Mouse (Mus musculus) lung, embryonic 16.5 days (tissue): ENCODE measurements around the gene Tmcc3. TPM values are rescaled to one million over a fixed set of nuclear protein-coding genes. Genes with fewer than 3 reads are reported as not detected.
A peak's percentile ranks its signal among the peaks of the same experiment; 100 is the strongest.

Experiments used
- ATAC-seq: fragments of 200-750 bp; cut with Nextera tagmentation; 2 replicates; pipeline ENCODE4 v1.8.0; 2017; ENCODE audit warnings: low read depth, mild to moderate bottlenecking, moderate library complexity
- H3K27ac ChIP-seq: fragments of 300-500 bp; sonication (generic); 2 replicates; pipeline ENCODE4 v1.5.1; 2014; ENCODE audit warnings: mild to moderate bottlenecking, control low read depth, low read length
- H3K27me3 ChIP-seq: fragments of 300-500 bp; sonication (generic); 2 replicates; pipeline ENCODE4 v1.6.1; 2014; ENCODE audit warnings: low read depth, low read length, mixed read lengths; ENCODE audit not compliant: control insufficient read depth, insufficient read depth
- H3K36me3 ChIP-seq: fragments of 300-500 bp; sonication (generic); 2 replicates; pipeline ENCODE4 v1.6.1; 2014; ENCODE audit warnings: low read length; ENCODE audit not compliant: control insufficient read depth, insufficient read depth
- H3K4me1 ChIP-seq: fragments of 300-500 bp; sonication (generic); replicated peaks from 2 replicates; pipeline ENCODE4 v1.6.1; 2014; ENCODE audit warnings: low read length, mixed read lengths; ENCODE audit not compliant: control insufficient read depth, insufficient read depth
- H3K4me2 ChIP-seq: fragments of 300-500 bp; sonication (generic); 2 replicates; pipeline ENCODE4 v1.6.1; 2014; ENCODE audit warnings: low read depth, low read length, control low read depth
- H3K4me3 ChIP-seq: fragments of 300-500 bp; sonication (generic); 2 replicates; pipeline ENCODE4 v1.5.1; 2014; ENCODE audit warnings: mild to moderate bottlenecking, low read length, control low read depth
- H3K9ac ChIP-seq: fragments of 300-500 bp; sonication (generic); 2 replicates; pipeline ENCODE4 v1.6.1; 2014; ENCODE audit warnings: low read length, control low read depth
- H3K9me3 ChIP-seq: fragments of 300-500 bp; sonication (generic); 2 replicates; pipeline ENCODE4 v1.6.1; 2016; ENCODE audit warnings: low read length; ENCODE audit not compliant: control insufficient read depth
- WGBS: fragments of 180-500 bp; shearing (Covaris S2); extraction: QIAGEN DNeasy Blood & Tissue Kit; methylation state at CpG from one replicate; pipeline ENCODE4 v1.1.7; 2014; 5-methylcytosine and 5-hydroxymethylcytosine counted together
- polyA plus RNA-seq: library from polyadenylated mRNA; unstranded; fragments of >200 nt; fragmentation: Nextera tagmentation; extraction: Ambion mirVana; gene quantifications from 2 replicates; pipeline ENCODE4 v1.2.1, GENCODE M21; 2015

Gene Tmcc3
- polyA plus RNA-seq, 1 experiment from 2014 or later = 7.4 TPM

GRCm38 (mm10) chr10:94461871-94462270 lies 150.1 kb downstream of the Tmcc3 start:
- 82% methylated on average over 8 of the region's 8 CpGs for WGBS
- no peaks in the 10 kb centered on the region for H3K9me3 ChIP-seq
- no peaks in the 10 kb centered on the region for H3K36me3 ChIP-seq
- H3K9ac ChIP-seq = no peak overlapping the region
- no peaks in the 10 kb centered on the region for H3K27me3 ChIP-seq
- ATAC-seq = no peak
- H3K4me3 ChIP-seq = no peak overlapping the region
- no peak overlapping the region for H3K4me2 ChIP-seq
- peaks cover 34% of the 10 kb centered on the region for H3K4me1 ChIP-seq
- peak overlapping the region; percentile 53 for H3K27ac ChIP-seq

- peak; percentile 88 for ATAC-seq
- Histone ChIP-seq H3K4me2 (no peak overlapping the region), H3K9me3 (no peaks in the 10 kb centered on the region), H3K27me3 (no peaks in the 10 kb centered on the region), H3K36me3 (no peaks in the 10 kb centered on the region), H3K9ac (no peak overlapping the region), H3K4me3 (no peak overlapping the region), H3K27ac (peak overlapping the region; percentile 53), H3K4me1 (peaks cover 34% of the 10 kb centered on the region)
- 25% methylated on average over 15 of the region's 15 CpGs for WGBS
Observed at GRCm38 (mm10) chr10:94462386-94463064, 150.8 kb downstream of the Tmcc3 start.

DNA sequence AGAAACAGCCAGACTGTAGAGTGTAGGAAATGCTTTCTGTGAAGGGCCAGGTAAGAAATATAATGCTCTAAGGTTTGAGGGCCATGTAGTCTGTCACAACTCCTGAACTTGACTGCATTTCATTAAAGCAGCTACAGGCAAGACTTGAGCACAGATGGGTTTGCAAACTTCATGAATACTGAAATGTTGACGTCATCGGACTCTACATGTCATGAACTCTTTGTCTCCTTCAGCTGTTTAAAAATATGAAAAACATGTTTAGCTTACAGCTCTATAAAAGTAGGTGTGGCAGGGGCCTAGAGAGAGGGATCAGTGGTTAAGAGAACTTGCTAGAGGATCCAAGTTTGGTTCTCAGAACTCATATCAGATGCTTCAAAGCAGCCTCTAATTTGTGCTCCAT lies 151.7 kb downstream of the Tmcc3 start:
- Histone ChIP-seq H3K36me3 (no peaks in the 10 kb centered on the region), H3K27me3 (no peaks in the 10 kb centered on the region), H3K9ac (no peak overlapping the region), H3K4me3 (no peak overlapping the region), H3K27ac (peak overlapping the region; percentile 28), H3K4me2 (no peak overlapping the region), H3K9me3 (no peaks in the 10 kb centered on the region), H3K4me1 (peaks cover 34% of the 10 kb centered on the region)
- no peak for ATAC-seq
- WGBS = 50% methylated on average over 2 of the region's 2 CpGs

GRCm38 (mm10) chr10:94465646-94466045 lies 153.9 kb downstream of the Tmcc3 start:
- Histone ChIP-seq H3K4me3 (no peak overlapping the region), H3K9me3 (no peaks in the 10 kb centered on the region), H3K4me1 (peaks cover 34% of the 10 kb centered on the region), H3K9ac (no peak overlapping the region), H3K36me3 (no peaks in the 10 kb centered on the region), H3K4me2 (no peak overlapping the region), H3K27me3 (no peaks in the 10 kb centered on the region), H3K27ac (no peak overlapping the region)
- ATAC-seq = no peak
- 68% methylated on average over 6 of the region's 6 CpGs for WGBS

- H3K9ac ChIP-seq = no peak overlapping the region
- H3K27me3 ChIP-seq = no peaks in the 10 kb centered on the region
- H3K9me3 ChIP-seq = no peaks in the 10 kb centered on the region
- 0 out of 2 replicates have a peak overlapping the region, but pooled peaks have one; percentile 6 for H3K4me2 ChIP-seq
- peaks cover 35% of the 10 kb centered on the region for H3K4me1 ChIP-seq
- ATAC-seq = peak; percentile 41; the same call in 1 of the 2 replicates
- WGBS = 21% methylated on average over 7 of the region's 7 CpGs
- no peak overlapping the region for H3K4me3 ChIP-seq
- 0 out of 2 replicates have a peak overlapping the region, but pooled peaks have one; percentile 27 for H3K27ac ChIP-seq
- no peaks in the 10 kb centered on the region for H3K36me3 ChIP-seq
Observed at GRCm38 (mm10) chr10:94466313-94466712, 154.6 kb downstream of the Tmcc3 start.

GRCm38 (mm10) chr10:94471487-94471886 lies 159.7 kb downstream of the Tmcc3 start:
- Histone ChIP-seq H3K9ac (no peak overlapping the region), H3K27me3 (no peaks in the 10 kb centered on the region; the same call in 1 of the 2 replicates), H3K9me3 (no peaks in the 10 kb centered on the region), H3K36me3 (no peaks in the 10 kb centered on the region), H3K27ac (no peak overlapping the region), H3K4me3 (no peak overlapping the region), H3K4me1 (peaks cover 6% of the 10 kb centered on the region), H3K4me2 (no peak overlapping the region)
- ATAC-seq = peak; percentile 49; the same call in 1 of the 2 replicates
- 22% methylated on average over 8 of the region's 8 CpGs for WGBS

DNA sequence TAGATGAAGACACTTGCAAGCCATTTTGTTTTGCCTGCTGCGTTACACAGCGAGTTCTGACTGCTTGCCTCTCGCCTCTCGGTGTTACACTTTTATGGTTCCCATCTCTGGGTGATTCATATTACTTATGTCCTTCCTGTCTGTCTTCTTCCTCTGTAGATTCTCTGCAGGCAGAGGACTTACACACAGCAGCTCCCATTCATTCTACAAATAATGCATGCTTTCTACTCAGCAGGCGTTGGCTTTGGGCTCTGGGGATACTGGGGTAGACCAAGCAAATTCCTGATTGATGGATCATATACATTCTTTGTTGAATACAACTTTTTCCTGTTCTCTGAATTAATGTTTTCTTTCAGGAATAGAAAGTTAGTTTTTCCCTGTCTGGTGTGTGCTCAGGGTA lies 161.8 kb downstream of the Tmcc3 start:
- no peaks in the 10 kb centered on the region; the same call in 1 of the 2 replicates for H3K27me3 ChIP-seq
- peaks cover 3% of the 10 kb centered on the region; the same call in 1 of the 2 replicates for H3K4me1 ChIP-seq
- no peak for ATAC-seq
- no peaks in the 10 kb centered on the region for H3K9me3 ChIP-seq
- no peak overlapping the region for H3K9ac ChIP-seq
- no peaks in the 10 kb centered on the region for H3K36me3 ChIP-seq
- 72% methylated on average over 5 of the region's 5 CpGs for WGBS
- H3K4me3 ChIP-seq = no peak overlapping the region
- no peak overlapping the region for H3K4me2 ChIP-seq
- no peak overlapping the region for H3K27ac ChIP-seq

DNA sequence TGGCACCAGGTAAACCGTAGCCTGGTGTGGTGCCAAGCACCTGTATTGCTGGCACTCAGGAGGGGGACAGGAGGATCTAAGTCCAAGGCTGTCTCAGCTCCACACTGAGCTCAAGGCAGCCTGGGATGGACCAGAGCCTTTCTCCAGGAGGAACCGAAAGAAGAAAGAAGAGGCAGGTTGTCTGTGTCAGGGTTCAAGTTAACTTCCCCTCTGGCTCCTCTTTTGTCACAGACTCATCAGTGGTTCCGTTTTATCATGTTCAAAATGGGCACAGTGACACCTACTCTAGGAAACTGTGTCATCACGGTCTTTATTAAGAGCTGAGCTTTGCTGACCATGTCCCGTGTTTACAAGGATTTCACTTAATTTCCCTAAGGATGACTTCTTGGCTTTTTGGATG lies 162.4 kb downstream of the Tmcc3 start:
- ATAC-seq = no peak
- no peaks in the 10 kb centered on the region for H3K36me3 ChIP-seq
- WGBS = 87% methylated on average over 5 of the region's 5 CpGs

DNA sequence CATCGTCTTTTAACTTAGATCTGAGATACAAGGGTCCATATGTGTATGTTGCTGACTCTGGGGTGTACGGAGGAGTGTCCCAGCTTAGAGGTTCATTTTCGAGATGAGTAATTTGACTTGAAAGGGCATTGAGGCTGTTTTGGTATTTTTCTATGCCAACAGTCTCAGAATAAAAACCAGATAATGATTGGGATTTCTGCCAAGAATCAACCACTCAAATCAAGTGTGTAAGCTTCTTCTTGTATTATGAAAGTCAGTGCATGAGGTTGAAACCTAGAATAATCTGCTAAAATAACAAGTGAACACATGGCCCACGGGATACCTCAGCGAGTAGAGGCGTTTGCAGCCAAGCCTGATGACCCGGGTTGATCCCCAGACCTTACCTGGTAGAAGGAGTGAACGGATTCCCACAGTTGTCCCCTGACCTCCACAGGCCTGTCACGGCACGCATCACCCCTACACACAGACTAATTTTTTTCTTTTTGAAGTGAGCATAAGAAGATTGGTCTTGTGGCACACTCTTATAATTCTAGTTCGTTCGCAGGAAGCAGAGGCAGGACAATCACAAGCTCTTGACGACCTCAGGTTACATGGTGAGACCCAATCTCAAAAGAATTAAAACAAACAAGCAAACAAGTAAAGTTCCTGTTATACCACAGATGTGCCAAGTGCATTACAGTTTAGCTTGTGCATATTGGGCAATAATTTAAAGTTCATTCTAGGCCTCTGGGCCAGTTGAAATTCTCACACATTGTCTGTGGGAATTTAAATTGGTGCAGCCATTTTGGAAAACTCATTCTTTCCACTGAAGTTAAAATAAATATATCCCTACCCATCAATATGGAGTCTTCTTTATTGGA lies 165.8 kb downstream of the Tmcc3 start:
- Histone ChIP-seq H3K4me3 (no peak overlapping the region), H3K4me2 (no peak overlapping the region), H3K9ac (no peak overlapping the region), H3K9me3 (peaks cover 7% of the 10 kb centered on the region), H3K36me3 (no peaks in the 10 kb centered on the region), H3K4me1 (0 out of 2 replicates have a peak, but pooled peaks cover 2% of the 10 kb centered on the region), H3K27ac (no peak overlapping the region), H3K27me3 (no peaks in the 10 kb centered on the region)
- ATAC-seq = no peak
- 84% methylated on average over 13 of the region's 13 CpGs for WGBS

More for the DNA sequence above, 162.4 kb downstream of the Tmcc3 start:
- H3K4me2 ChIP-seq = no peak overlapping the region
- H3K9me3 ChIP-seq = no peaks in the 10 kb centered on the region
- H3K9ac ChIP-seq = no peak overlapping the region
- H3K27ac ChIP-seq = no peak overlapping the region
- H3K27me3 ChIP-seq = no peaks in the 10 kb centered on the region; the same call in 1 of the 2 replicates
- no peak overlapping the region for H3K4me3 ChIP-seq
- H3K4me1 ChIP-seq = peaks cover 3% of the 10 kb centered on the region; the same call in 1 of the 2 replicates
